Mouse (Mus musculus) urinary bladder, postnatal 14 days (tissue): Measurements from ENCODE around the gene Coro6.
A peak's percentile ranks its signal among the peaks of the same experiment; 100 is the strongest.

Experiments used
- DNase-seq: peaks from one replicate; pipeline ENCODE4 v3.0.0; 2021; ENCODE audit warnings: low spot score

Coro6 gene

GRCm38 (mm10) chr11:77493512-77494343 lies 31.5 kb downstream of the Coro6 start, which contains the start of gene Git1:
Gene Git1, plus strand, starts transcription at chr11:77493562.
- peak; percentile 47 for DNase-seq

- DNase-seq, result no peak
These were observed 32.1 kb downstream of the Coro6 start for GRCm38 (mm10) chr11:77494344-77494676.

- no peak for DNase-seq
These were observed 32.6 kb downstream of the Coro6 start for GRCm38 (mm10) chr11:77494782-77495181.

DNA sequence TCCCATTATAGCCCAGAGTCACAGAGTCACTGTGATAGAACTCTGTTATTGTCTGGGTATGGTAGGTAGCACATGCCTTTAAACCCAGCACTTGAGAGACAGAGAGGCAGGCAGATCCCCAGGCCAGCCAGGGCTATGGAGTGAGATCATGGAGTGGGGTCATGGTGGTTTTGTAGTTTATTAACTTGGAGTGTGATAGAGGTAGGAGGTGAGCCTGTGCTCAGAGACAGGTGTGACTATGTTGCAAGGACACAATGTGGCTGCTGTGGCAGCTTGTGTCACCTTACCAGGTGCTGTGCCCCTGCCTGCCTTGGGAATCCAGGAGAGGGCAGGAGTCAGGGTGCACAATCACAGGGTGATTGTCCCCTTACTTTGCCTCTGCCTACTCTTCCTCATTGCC lies 33.3 kb downstream of the Coro6 start:
- DNase-seq, result no peak

DNA sequence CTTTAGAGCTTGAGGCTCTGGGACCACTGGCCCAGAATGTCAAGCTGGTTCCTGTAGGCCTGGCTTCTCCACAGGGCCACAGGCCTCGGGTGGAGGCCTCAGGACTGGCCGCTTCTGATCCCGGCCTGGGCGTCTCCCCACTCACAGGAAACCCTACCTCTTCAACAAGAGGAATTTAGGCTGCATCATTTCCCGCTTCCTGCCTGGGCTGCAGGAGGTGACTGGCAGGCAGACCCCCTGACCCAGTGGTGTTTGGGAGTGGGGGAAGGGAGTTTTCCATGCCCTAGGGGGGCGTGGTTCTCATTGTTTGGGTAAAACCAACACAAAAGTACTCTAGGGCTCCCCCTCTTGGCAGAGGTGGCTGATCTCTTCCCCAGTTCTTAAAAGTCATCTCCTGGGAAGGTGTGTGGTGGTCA lies 35.1 kb downstream of the Coro6 start:
- DNase-seq, result peak; percentile 68

GRCm38 (mm10) chr11:77497851-77498250 lies 35.6 kb downstream of the Coro6 start:
- DNase-seq, result no peak

GRCm38 (mm10) chr11:77498261-77499139 lies 36.3 kb downstream of the Coro6 start:
- no peak for DNase-seq

GRCm38 (mm10) chr11:77499354-77499753 lies 37.1 kb downstream of the Coro6 start:
- DNase-seq, result no peak

DNA sequence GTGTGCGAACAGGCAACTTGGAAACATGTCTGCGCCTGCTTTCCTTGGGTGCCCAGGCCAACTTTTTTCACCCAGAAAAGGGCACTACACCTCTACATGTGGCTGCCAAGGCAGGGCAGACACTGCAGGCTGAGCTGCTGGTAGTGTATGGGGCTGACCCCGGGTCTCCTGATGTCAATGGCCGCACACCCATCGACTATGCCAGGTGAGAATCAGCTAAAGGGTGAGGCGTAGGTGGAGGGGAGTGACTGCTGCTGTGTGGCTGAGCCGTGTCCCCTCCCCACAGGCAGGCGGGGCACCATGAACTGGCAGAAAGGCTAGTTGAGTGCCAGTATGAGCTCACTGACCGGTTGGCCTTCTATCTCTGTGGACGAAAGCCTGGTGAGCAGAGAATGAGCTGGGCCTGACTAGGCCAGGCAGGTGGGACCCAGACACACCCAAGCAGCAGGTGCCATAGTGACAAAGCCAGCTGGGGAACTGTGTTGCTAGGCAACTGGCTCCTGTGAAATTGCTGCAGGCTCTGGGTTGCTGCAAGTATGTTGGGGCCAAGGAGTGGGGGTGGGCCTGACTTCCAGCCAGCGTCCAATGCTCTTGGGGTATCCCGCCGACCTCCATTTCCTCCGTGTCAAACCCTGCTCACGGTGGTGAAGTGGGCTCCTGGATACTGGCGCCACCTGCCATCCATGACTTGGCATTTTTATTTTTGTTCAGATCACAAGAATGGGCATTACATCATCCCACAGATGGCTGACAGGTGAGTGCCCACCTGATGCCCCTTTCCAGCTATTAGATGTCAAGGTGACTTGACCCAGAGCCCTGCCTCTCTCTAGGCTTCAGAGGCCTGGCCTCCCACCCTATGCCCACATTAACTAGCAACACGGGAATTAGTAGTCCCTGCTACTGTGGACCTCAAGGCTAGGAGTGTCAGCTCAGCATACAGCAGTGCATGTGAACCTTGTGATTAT lies 38.4 kb downstream of the Coro6 start:
- peak; percentile 18 for DNase-seq

DNA sequence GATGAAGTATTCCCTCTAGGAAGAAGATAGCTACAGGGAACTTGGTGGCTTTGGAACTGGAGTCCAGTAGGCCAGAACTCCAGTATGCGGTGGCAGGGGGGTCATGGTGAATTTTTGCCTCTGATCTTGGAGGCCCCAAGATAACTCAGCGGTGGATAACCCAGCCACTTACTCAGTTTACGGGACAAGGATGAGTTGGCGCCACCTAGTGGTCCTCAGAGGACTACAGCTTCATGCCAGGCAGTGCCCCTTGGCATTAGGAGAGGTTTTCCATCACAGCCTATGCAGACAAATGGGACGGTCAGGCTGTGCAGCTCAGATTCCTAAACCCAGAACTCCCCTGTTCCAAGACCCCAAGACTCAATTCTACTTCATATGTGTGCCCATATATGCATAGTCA lies 39.2 kb downstream of the Coro6 start:
- peak; percentile 77 for DNase-seq

GRCm38 (mm10) chr11:77501971-77502370 lies 39.8 kb downstream of the Coro6 start:
- no peak for DNase-seq

DNA sequence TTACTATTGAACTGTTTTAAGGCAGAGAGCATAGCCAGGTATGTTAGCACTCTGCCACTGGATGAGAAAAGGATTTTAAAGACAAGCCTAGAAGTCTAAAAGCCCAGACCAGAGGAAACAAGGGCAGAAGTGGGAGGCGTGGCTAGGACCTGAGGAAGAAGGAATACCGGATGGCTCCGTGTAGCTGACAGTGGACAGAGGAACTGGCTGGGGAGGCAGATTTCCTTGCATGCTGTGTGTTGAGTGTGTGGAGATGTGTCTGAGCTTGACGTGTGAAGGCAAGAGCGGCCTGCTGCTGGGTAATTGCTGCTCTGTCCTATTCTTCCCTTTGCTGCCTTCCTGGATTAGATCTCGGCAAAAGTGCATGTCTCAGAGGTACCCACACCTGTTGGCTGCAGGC lies 40.3 kb downstream of the Coro6 start:
- no peak for DNase-seq

- DNase-seq, result peak; percentile 52
These were observed 41.3 kb downstream of the Coro6 start for GRCm38 (mm10) chr11:77503511-77503910.

DNA sequence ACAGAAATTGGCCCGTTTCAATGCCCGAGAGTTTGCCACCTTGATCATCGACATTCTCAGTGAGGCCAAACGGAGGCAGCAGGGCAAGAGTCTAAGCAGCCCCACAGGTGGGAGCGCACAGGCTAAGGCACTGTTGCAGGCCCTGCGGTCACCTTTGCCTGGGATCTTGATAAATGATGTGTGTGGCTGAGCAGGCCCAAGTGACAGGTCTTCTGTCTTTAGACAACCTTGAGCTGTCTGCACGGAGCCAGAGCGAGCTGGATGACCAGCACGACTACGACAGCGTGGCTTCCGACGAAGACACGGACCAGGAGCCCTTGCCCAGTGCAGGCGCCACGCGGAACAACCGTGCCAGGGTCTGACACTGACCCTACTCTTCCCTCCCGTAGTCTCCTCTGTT lies 42.2 kb downstream of the Coro6 start:
- no peak for DNase-seq

DNA sequence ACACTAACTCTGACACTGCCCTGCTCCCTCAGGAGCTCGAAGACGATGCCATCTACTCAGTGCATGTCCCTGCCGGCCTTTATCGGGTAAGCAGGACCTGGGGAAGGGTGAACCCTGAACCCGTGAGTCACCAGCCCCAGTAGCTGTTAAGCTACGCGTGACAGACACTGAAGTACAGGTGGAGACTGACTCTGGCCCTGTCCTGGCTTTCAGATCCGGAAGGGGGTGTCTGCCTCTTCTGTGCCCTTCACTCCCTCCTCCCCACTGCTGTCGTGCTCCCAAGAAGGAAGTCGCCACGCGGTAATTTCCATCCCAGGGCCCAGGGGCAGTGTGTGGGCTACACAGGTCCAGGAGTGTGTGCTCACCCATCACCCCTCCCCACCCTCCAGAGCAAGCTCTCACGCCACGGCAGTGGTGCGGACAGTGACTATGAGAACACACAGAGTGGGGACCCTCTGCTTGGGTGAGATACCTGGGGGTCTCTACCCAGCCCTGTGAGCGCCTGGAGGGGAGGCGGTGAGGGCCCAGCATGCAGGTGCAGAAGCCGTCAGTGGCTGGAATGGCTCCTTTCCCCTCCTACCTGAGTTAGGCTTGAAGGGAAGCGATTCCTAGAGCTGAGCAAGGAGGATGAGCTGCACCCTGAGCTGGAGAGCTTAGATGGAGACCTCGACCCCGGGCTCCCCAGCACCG lies 43.2 kb downstream of the Coro6 start:
- no peak for DNase-seq

GRCm38 (mm10) chr11:77506273-77506672 lies 44.1 kb downstream of the Coro6 start:
- DNase-seq, result no peak

- DNase-seq, result no peak
These were observed 44.7 kb downstream of the Coro6 start for GRCm38 (mm10) chr11:77506941-77507340.

DNA sequence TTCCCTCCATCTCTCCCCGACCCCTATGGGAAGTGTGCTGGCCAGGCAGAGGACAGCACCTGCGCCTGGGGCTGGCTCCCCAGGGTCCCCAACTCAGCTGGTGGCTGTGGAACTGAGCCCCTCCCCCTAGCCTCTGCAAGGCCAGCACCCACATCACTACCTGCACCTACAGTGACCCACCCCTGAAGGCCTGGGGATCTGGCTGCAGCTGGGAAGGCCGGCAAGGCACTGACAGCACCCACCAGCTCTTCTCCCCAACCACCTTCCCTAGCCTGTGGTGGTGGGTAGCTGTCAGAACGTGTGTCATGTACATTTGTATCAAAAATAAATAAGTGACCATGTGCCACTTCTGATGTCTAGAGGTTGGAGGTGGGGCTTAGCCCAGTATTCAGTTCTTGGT lies 45.2 kb downstream of the Coro6 start:
- no peak for DNase-seq

GRCm38 (mm10) chr11:77508068-77509021 lies 46.1 kb downstream of the Coro6 start:
- peak; percentile 85 for DNase-seq

DNA sequence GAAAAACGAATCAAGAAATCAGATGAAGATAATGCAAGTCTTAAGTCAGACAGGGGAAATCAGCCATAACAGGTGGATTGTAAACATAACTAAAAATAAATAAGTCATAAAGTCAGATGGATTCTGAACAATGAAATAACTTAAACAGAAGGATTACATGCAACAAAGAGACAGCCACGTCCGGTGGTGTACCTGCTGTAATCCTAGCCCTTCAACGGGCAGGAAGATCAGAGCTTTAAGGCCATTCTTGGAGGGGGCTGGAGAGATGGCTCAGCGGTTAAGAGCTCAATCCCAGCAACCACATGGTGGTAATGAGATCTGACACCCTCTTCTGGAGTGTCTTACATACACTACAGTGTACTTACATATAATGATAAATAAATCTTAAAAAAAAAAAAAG lies 49.1 kb downstream of the Coro6 start:
- no peak for DNase-seq
